Mouse (Mus musculus) MEL (cell line): ENCODE data around the gene Ear6.

Source experiments
- CTCF ChIP-seq, 3 experiments: IDR thresholded peaks in 2 of 3; conservative IDR thresholded peaks in 1 of 3; 2 replicates each; pipeline ENCODE4 v1.5.1; 2011 to 2012; ENCODE audit warnings: low read length in 3 of 3, low read depth in 2 of 3, mild to moderate bottlenecking in 2 of 3, improper control_type of control experiment in 1 of 3, inconsistent platforms in 1 of 3, mixed read lengths in 1 of 3, moderate library complexity in 1 of 3; ENCODE audit not compliant: control insufficient read depth in 1 of 3, insufficient read depth in 1 of 3, poor library complexity in 1 of 3, severe bottlenecking in 1 of 3
- EP300 ChIP-seq, 2 experiments: IDR thresholded peaks; 2 replicates each; pipeline ENCODE4 v1.6.1; 2011; ENCODE audit warnings: improper control_type of control experiment in 2 of 2, low read length in 2 of 2, low read depth in 1 of 2, mild to moderate bottlenecking in 1 of 2
- POLR2A ChIP-seq, 2 experiments: IDR thresholded peaks; 2 replicates each; pipeline ENCODE4 v1.6.1; 2011 to 2012; ENCODE audit warnings: low read length in 2 of 2, mild to moderate bottlenecking in 2 of 2, control low read depth in 1 of 2, improper control_type of control experiment in 1 of 2, low read depth in 1 of 2, moderate library complexity in 1 of 2; ENCODE audit not compliant: control insufficient read depth in 1 of 2, insufficient read depth in 1 of 2, poor library complexity in 1 of 2
- TBP ChIP-seq: IDR thresholded peaks from 2 replicates; pipeline ENCODE4 v1.8.0; 2011; ENCODE audit warnings: low read depth, low read length, improper control_type of control experiment

DNA sequence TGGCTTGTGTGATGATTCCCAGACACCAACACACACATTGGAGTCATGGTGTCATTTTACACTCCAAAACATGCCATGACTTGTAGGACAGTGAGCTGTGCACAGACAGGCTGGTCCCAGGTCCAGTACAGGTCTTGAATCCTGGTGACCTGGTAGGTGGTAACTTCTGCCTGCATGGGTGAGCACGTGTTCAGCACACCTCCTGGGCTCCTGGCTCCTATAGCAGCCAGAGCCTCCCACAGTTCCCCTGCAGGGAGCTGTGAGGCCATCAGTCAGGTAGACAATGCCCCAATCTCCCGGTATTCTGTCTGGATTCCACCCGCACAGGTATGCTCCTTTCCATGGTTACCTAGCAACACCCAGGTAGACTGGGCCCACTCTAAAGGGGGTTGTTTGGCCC is 6.9 kb upstream of the Ear6 start:
- TF ChIP-seq POLR2A (IDR thresholded peaks at IDR 0.05; ENCODE audit: control insufficient read depth in 1 of 2, insufficient read depth in 1 of 2, low read depth in 1 of 2, low read length in 2 of 2, poor library complexity in 1 of 2): no peak
- no peak for TF ChIP-seq EP300 (IDR thresholded peaks at IDR 0.05; ENCODE audit: low read depth in 1 of 2, low read length in 2 of 2)
- TF ChIP-seq CTCF (IDR thresholded peaks at IDR 0.05 in 2 of 3, conservative IDR thresholded peaks at IDR 0.05 in 1 of 3; ENCODE audit: control insufficient read depth in 1 of 3, insufficient read depth in 1 of 3, low read depth in 2 of 3, low read length in 3 of 3, poor library complexity in 1 of 3, severe bottlenecking in 1 of 3): no peak
- no peak for TF ChIP-seq TBP
